Mouse (Mus musculus): ENCODE measurements around the gene Lipi.
A peak's percentile ranks its signal among the peaks of the same experiment; 100 is the strongest.

Lipi gene

GRCm38 (mm10) chr16:75585961-75586360 is at the start of gene Lipi:
Gene Lipi, minus strand, starts transcription at chr16:75586061.
- no peak for DNase-seq (ENCODE audit: low read depth)

DNA sequence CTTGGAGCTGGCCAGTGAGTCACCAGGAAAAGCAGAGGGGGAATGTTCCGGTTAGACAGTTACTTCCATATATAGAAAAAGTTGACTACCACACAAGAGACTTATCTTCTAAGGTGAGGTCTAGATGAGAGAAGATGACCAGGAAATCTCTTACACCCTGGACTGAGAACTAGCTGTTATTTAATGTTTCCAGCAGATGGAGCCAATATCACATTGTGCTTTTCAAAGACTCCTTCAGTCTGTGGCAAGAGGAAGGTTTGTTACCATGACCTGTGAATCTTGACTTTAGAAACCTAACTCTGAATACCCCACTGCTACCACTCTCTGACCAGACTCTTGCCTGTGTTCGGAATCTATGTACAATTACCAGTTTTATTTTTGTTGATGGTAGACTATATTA is 42.0 kb upstream of the Lipi start:
- DNase-seq (ENCODE audit: low read depth), result peak; percentile 1

DNA sequence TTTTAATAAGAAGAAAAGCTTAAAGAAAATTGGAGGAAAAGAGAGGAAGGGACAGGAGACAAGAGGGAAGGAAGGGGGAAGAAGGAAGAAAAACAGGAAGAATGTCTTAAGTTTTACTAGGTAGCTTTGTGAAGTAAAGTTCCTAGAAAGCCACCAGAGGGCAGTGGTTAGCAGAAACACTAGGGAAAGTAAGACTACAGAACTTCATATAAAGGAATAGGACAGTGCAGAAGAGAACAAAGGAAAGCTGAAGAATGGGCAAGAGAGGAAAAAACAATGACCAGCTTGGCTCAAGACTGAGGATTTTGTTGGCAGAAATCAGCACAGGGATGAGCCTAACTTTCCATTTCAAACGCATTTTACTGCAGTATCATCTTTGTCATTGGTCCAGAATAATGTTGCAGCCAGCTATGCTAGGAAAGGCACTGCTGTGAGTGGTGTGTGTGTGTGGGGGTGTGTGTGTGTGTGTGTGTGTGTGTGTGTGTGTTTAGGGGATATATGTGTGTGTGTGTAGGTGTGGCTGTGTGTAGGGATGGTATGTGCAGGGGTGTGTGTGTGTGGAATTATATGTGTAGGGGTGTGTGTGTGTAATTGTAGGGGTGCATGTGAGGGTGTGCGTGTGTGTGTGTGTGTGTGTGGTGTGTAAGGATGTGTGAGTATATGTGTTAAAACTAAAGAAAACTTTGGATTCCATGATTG is 31.9 kb upstream of the Lipi start:
- DNase-seq (ENCODE audit: low read depth), result peak; percentile 65

DNA sequence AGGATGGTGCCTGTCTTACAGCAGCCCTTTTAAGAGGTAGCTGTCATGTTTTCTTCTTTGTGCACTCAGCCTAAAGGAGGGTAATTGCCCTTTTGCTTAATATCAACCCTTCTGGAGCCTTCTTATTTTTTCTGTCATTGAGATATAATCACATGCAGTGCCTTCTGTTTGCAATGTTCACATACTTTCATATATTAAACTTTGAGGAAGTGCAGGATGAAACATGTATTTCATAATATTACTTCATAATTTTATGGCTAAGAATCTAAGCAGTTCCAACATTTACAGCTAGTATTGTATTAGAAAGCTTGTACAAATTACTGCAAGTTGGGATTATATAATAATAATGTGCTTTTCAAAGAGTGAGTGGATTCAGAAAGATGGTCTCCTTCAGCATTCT is 26.7 kb upstream of the Lipi start:
- DNase-seq (ENCODE audit: low read depth), result no peak

GRCm38 (mm10) chr16:75606415-75606814 is 20.6 kb upstream of the Lipi start:
- DNase-seq (ENCODE audit: low read depth), result no peak

DNA sequence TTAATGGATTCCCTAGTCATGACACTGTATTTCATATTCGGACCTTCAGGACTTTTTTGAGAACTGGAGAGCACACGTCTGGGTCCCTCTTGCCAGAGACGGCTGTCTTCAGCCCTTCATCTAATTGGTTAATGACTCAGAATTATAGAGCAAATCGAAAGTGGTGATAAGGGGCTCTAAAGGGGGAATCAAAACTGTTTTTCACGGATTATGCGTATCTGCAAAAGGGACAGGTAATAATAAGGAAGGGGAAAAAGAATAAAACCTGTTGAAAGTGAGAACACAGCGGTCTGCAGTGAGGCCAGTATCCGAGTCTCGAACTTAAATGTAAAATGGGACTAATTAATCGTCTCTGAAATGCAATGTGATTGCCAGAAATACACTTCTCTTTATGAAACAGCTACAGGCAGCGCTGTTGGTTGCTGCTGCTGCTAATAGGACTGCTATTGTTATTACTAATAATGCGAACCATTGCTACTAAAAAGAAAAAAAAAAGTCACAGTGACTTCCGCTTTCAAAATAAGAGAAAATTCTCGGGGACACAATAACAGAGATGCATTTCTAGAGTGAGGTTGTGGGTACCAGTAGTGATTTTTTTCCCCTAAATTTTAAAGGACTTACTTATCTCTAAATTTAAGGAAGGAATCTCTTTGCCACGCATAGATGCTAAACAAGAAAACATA is 7.8 kb upstream of the Lipi start:
- no peak for DNase-seq (ENCODE audit: low read depth)

DNA sequence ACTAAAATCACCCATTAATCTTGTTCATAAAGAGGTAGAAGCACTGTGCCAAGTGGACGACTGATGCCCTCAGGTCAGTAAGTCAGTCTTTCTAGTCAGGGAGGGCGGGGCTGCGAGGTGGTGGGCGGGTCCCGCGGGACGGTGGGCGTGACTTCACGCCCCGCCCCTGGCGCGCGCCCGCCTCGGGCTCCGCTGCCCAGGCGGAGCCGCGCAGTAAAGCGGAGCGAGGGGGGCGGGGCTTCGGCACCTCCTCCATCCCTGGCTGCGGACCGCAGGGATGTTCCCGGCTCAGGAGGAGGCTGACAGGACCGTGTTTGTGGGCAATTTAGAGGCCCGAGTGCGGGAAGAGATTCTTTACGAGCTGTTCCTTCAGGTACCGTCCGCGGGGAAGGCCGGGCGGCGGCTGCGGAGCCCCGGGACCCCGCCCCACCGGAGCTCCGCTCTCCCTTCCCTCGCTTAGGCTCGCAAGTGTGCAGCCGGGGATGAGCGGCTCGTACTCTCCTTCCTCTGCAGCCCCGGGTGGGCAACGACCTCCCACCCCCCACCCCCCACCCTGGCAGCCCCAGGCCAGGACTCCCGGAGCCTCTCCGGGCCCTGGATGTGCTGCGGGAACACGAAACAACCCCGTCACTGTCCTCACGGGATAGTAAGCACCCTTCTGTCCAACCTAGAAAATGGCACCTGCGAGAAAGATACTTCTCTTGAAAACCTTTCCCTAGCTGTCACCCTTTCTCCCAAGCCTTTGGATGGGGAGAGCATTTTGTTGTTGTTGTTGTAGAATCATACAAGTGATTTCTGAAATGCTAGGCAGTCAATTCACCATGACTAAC is 7.0 kb upstream of the Lipi start, which contains the start of gene Rbm11:
Gene Rbm11 (plus strand): TSS at position 174 of the 830 bp plus-strand sequence.
- no peak for DNase-seq (ENCODE audit: low read depth)

GRCm38 (mm10) chr16:75586466-75586865 is 605 bp upstream of the Lipi start:
- no peak for DNase-seq (ENCODE audit: low read depth)

DNA sequence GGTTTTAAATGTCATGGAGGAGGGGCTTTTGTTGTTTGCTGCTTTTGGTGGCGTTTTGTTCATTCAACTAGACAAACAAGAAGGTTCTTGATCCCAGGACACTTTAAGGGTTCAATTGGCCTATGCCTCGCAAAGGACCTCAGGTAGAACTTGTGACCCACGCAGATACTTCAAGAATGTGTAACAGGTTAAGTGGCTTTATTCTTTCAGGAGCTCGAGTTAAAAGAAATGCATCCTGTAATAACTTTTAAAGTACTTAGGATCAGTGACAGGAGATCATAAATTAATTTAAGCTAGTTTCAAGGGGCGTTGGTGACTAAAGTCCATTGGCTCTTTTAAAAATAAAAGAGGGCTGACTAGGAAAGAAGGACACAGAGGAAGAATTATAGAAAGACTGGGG is 3.6 kb downstream of the Lipi start:
- no peak for DNase-seq (ENCODE audit: low read depth)

DNA sequence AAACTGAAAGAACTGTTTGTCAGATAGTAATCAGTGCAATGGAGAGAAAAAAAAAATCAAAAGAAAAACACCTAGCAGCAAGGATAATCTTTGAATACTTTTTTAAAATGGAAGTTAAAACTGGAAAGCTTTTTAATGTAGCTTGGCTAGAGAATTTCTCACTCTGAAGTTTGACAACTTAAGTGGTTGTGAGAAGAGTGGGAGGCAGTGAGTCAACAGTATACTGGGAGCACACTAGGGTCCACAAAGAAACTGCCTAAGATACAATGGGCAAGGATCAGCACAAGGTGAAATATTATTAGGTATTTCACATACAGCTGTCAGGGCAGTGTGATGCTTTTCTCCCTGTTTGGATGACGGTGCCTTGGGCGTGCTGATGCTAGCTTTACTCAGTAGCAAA is 23.0 kb downstream of the Lipi start:
- DNase-seq (ENCODE audit: low read depth), result no peak

GRCm38 (mm10) chr16:75545310-75545709 is 40.6 kb downstream of the Lipi start:
- DNase-seq (ENCODE audit: low read depth), result no peak

- no peak for DNase-seq (ENCODE audit: low read depth)
Measured at GRCm38 (mm10) chr16:75537784-75538565, 47.9 kb downstream of the Lipi start.

- DNase-seq (ENCODE audit: low read depth), result no peak
Measured at GRCm38 (mm10) chr16:75531705-75532104, 54.2 kb downstream of the Lipi start.

- no peak for DNase-seq (ENCODE audit: low read depth)
Measured at GRCm38 (mm10) chr16:75496568-75496967, 89.3 kb downstream of the Lipi start.

Data from NIH3T3 (cell line).